Mouse (Mus musculus) kidney, postnatal 25 days (tissue): ENCODE data around the gene Sirt3.
A peak's percentile ranks its signal among the peaks of the same experiment; 100 is the strongest.

Experiments used
- DNase-seq, 2 experiments: peaks; one replicate each; pipeline ENCODE4 v3.0.0; 2021; ENCODE audit warnings: mixed read lengths in 2 of 2

The Sirt3 gene

DNA sequence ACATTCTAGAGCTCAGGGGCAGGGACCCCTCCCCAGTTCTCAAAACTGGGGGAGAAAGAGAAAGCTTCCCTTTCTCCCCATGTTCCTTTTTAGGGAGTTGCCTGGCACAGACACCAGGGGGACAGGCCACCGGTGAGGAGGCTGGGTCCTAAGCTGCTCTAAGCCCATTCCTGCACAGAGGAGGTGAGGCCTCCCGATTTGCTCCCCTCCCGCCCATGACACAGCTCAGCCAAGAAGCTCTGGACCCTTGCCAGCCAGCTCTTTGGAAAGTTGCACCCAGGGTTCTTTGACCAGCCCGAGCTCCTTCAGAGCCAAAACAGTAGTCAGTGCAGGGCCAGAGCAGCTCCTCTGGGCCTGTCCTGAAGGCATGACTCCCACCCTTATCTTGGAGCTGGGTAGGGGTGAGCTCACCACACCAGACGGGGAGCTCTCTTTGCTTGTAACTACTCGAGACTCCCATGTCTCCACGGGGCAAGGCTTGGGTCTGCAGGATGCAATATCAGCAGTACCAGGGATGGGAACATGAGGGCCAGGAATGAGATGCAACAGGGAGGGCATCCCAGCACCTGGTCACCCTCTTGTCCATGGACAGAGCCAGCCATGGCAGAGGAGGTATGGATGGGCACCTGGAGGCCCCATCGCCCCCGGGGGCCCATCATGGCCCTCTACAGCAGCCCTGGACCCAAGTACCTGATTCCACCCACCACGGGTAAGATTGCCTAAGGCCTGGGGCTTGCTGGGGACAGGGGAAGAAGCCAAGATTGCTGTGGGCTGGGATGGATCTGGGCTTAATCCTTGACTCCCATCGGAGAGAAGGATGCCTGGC lies 34.1 kb downstream of the Sirt3 start, which contains the start of gene Odf3:
TSS of gene Odf3 (plus strand) at position 51 of the 826 bp plus-strand sequence.
- DNase-seq, result peak; percentile 81 to 86

DNA sequence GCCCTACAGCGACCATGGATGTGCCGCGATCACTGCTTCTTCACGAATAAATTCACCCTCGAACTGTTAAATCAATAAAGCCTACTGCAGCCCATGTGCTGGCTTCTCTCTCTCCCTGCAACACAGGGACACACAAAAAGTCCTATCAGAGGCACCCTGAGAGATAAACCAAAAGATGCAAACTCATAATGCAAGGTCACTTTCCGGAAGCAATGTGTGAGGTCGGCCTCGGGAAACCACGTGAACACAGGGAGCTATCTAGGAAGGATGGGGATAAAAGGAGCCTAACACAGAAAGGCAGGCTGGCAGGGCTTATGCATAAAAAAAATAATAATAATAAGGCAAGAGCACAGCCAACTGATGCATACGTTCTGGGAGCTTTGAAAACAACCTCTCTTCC lies 35.4 kb downstream of the Sirt3 start:
- no peak for DNase-seq

DNA sequence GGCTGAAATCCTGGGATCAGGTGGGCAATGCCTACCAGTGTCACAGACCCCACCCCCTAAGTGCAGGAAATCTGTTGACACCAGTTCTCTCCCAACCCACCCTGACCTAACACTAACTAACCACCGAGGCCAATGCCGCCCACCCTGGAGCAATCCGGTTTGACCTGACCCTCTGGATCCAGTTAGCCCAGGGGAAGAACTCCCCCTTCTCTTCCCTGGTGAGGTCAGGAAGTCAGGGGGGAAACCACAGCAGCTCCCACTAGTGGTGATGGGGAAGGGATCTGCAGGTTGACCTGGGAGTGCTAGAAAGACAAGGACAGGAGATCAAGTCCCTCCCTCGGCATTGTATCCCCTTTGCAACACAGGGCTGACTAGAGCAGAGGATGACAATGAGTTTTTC lies 36.4 kb downstream of the Sirt3 start:
- DNase-seq, result peak in 1 of 2 experiments; percentile 35

DNA sequence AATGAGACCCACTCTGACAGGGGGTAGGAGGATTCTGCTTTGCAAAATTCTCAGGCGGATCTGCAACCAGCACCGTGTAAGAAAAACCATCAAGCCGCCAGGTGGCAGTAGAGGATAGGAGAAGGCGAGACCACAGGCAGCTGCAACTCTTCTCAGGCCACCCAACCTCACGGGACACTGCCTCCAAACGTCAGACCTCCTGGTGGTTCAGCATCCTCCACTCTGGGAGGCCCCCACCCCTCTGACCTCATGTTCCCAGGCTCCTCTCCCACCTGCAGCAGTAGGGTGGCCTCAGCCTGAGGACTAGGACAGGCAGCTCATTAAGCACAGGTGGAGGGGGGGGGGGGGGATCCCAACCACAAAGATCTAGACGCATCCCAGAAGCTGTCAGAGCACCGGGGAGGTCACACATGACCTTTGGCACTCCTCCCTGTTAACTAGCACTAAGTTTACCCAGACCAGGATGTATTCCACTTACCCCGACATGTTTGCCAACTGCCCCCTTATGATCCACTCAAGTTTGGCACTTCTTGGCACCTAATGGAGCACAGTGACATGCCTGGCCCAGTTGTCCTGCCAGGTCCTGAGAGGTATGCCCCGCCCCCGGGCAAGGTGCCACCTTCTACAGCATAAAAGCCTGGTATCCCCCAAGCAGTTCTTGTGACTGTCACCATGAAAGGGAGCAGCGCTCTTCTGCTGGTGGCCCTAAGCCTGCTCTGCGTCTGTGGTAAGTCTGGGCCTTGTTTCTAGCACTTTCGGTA lies 37.0 kb downstream of the Sirt3 start, which contains the start of gene Scgb1c1:
TSS of gene Scgb1c1 (plus strand) at position 643 of the 761 bp plus-strand sequence.
- peak; percentile 89 to 95 for DNase-seq

DNA sequence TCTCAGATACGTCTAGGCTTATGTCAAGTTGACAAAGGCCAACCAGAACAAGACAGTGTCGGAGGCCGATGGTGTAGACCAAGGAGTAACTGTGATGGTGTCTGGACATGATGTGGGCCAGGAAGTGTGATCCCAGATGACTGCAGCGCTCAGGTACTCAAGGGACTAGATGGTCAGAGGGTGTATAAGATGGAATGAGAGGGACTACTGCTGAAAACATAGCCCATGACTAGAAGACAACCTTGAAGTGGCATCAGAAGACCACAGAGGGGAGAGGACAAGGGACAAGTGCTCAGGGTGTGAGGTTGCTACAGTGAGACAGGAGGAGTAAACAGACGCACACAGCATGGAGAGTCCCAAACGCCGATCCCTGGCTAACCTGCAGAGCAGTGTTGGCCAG lies 38.3 kb downstream of the Sirt3 start:
- DNase-seq, result no peak

DNA sequence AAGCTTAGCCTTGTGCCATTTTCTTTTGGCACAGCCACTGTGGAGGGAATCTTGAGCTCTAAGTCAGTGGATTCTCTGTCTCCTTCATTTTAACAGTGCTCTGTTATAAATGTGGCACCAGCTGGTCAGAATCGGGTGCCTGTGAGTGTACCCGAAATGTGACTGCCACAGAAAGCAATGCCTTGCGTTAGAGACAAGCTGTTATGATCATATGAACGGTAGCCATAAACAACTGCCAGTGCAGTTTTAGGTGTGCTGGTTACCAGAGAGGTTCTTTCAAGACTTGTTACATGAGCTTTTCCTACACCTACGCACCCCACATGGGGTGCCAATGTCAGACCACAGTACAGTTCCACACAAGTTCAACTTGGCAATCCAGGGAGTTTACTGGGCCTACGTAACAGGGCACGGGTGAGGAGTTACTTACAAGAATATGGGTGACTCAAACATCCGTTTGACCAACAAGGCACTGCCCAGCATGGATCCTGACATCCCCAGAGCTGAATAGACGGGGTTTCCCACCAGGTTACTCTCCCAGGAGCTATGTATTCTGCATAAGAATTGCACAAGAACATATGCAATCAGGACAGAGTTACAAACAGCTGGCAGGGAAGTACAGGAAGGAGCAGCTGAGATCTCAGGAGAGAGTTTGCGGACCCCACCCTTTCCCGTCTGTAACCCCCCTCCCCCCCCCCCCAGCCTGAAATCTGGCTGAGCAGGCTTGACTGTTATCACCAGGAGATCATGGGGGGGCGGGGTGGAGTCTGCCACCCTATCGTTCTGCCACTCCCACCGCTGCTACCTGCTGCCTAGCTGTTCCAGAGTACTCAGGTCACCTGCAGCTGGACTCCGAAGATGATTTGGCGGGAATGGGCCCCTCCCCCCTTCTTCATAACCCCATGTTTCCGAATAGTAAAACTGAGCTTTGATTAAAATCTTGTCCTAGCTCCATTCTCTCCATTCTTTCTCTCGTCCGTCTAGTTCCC lies 41.1 kb downstream of the Sirt3 start:
- peak in 1 of 2 experiments; percentile 37 for DNase-seq

DNA sequence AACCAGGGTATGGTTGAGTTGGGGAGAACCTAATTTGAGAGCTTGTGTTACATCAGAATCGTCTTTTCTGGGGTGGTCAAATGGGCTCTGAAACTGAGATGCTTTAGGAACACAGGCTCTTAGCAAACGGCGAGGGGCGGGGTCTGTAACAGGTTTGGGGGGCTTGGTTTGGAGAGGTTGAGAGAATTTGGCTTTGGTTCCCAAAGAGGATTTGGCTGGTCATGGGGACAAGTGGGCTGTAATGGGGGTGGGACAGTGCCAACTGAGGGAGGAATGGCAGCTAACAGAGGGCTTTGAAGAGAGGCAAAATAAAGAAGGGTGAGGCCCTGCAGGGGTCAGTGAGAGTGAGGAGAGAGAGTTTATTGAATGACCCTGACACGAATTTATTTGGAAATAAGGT lies 42.6 kb downstream of the Sirt3 start:
- DNase-seq, result no peak

DNA sequence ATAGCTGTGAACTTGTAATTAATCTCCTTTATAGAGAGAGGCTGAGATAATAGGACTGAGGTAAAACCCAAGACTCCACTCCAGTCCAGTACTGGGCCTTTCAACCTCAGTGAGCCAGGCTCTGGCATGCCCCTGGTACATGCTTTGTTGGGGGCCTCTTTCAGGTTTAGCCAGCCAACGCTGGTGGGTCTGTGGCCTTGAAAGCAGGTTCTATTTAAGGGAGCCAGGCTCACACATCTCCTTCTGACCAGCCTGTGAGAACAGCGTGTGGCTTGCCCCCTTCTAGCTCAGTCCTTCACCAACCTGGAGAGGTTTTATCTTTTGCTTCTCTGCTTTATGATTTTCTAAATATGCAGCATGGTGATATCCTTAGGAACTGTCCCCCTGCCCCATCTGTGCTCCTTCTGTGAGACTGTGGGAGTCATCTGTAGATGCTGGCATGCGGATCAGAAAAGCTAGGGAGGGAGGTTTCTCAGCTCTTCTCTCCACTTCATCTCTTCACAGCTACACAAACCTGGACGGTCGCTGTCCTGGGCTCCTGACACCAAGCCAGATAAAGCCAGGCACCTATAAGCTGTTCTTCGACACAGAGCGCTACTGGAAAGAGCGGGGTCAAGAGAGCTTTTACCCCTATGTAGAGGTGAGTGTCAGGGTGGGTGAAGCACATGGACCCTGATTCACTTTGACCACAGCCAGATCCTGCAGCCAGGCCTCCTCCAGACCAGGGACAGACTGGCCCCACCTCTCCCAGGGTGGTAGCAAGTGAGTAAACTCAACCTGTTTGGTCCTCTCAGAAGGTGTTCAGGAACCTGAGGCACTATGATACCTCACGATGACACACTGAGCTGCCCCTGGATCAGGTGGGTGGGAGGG lies 45.6 kb downstream of the Sirt3 start:
- no peak for DNase-seq

DNA sequence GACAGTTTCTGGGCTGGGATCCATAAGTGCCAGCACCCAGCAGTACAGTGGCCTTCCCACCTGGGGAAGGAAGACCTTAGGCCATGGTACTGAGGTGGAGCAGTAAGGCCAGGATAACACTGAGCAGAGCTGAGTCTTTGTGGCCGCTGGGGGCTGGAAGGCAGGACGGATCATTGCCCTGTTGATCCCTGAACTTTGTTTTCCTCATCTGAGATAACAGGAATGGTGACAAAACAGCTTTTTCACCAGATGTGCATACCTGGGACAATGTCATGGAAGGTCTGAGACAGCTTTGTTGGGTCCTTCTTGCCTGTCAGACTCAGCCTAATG lies 46.4 kb downstream of the Sirt3 start:
- DNase-seq, result no peak

DNA sequence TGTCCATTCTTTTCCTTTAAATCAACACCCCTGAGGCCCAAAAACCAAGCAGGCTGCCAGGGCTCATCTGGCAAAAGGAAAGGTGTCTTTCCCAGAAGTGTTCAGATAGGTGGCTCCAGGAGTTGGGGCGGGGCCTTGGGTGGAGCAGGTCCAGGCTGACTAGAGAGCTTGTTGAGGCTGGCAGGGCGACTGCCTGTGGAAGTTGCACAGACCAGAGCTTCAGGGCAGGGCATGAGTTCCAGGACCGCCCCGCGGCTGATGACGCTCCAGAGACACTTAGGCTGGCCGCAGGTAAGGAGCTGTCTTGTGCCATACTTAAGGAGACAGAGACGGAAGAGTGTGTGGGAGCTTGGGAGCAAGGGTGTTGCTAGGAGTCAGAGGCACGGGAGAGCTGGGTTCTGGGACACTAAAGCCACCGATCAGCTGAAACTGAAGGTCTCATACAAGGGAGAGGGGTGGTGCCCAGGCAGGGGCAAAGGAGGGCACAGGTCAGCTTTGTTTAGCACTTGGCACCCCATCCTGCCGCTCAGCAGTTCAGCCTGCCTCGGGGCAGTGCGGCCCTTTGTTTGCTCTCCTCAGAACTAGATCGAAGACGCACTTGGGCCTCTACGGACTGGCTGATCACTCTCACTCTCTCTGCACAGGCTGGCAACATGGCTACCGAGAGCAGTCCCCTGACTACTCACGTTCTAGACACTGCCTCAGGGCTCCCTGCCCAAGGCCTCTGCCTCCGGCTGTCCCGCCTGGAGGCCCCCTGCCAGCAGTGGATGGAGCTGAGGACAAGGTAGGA lies 46.9 kb downstream of the Sirt3 start, which contains the start of gene Urah:
TSS of gene Urah (plus strand) at position 51 of the 790 bp plus-strand sequence.
- peak in 1 of 2 experiments; percentile 59 for DNase-seq

DNA sequence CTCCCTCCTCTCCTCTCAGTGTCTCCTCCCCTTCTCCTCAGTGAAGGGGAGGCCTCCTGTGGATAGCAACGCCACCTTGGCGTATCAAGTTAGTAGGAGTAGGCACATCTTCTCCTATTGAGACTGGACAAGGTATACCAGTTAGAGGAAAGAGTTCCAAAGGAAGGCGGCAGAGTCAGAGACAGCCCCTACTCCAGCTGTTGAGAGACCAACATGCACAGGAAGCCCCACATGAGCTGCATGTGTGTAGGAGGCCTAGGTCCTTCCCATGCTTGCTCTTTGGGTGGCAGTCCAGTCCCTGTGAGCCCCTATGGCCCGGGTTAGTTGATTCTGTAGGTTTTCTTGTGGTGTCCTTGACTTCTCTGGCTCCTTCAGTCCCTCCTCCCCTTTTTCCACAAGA lies 48.8 kb downstream of the Sirt3 start:
- DNase-seq, result no peak

DNA sequence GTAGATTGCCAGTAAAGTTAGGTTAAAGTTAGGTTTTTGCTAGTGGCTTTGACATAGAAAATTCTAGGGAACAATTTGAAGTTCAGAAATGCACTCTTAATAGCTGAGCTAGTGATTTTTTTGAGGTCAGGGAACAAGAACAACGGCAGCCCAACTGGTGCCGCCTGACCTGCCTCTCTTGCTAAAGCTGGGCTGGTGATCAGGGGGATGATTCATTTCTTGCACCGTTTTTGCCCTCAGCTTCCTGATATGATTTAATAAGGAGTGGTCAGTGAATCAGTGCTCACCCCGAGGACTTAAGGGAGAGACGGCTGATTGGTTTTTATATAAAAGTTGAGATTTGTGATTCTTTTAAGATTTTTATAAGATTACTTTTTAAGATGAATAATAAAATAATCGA lies 50.7 kb downstream of the Sirt3 start:
- no peak for DNase-seq

DNA sequence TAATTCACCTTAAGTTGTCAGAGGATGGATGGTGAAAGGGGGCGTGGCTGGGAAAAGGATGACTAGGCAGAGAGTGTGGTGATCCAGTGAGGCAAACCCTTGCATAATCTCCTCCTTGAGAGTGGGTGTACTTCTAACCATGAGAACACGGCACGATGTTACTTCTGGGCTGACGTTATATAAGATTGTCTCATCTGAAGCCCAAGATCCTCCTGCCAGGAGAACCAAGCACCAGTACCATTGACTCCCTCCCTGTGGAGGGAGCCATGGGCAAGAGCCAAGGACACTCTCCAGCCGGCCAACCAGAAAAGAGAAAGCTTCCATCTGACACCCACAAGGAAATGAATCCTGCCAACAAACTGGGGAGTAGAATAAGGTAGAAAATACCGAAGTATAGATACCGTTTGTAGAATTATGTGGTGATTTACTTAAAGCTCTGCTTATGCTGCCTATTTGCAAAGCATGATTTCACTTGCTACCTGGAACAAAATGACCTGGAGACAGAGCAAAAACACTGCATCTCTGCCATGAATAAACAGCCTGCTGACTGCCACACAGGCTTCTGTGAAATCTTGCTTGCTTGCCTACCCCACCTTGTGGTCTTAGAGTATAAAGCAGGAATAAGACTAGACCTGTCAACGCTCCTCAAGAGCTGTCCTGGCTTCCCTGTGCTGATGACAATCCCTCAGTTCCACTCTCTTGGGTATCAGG lies 53.8 kb downstream of the Sirt3 start:
- DNase-seq, result peak; percentile 81 to 91

DNA sequence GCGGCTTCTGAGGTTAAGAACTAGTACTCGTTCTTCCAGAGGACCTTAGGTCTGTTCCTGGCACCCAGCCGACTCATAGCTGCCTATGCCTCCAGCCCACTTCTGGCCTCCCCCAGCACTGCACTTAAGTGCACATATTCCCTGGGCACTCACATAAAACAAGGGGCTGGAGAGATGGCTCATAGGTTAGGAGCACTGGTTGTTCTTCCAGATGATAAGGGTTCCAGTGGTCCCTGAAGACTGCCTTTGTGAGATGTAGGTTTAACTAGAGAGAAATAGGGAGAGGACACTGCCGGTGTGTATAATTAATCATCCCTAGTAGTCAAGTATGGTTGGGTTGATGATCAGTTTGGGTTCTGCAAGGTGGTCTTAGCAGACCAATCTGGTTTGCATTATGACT lies 59.4 kb downstream of the Sirt3 start:
- DNase-seq, result no peak

DNA sequence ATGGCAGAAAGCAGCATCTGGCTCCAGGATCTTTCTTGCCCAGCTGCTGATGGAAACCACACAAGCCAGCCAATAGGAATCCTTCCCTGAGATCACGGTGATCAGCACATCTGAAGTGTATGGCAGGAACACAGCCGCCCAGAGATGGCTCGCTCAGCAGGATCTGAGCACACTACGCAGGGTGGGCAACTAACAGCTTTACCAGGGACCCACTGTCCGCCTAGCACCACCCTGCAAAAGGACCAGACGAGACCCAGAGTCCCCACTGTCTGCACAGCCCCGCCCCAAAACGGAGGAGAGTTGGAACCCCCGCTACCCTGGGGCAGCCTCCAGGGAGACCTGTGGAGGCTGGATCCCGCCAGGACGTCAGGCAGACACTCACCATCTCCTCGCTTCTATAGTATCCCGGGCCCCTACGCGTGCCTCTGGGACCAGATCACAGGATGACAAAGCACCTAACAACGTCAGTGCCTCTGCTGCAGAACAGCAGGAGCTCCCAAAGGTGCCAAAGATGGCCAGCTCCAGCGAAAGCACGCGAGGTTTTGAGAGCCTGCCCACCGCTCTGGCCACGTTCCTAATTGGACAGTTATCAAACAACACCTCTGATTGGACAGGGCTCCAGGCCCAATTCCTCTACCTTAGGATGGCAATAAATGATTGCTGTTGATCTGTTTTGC lies 60.3 kb downstream of the Sirt3 start, which contains the start of gene Zfp941:
TSS of gene Zfp941 (minus strand) at position 526 of the 677 bp plus-strand sequence.
- DNase-seq, result peak; percentile 53 to 79

DNA sequence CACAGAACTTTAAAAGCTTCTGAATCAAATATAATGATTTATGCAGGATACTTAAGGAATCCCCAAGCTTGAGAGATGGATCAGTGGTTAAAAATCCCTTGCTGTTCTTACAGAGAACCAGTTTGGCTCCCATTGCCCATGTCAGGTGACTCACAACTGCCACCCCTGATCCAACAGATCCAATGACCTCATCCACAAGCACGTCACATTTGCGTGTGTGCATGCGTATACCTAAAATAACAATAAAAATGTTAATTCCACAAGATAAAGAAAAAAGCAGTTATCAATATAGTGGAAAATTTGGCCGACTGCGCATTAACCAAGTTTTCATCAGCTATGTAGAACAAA lies 60.8 kb downstream of the Sirt3 start:
- no peak for DNase-seq

DNA sequence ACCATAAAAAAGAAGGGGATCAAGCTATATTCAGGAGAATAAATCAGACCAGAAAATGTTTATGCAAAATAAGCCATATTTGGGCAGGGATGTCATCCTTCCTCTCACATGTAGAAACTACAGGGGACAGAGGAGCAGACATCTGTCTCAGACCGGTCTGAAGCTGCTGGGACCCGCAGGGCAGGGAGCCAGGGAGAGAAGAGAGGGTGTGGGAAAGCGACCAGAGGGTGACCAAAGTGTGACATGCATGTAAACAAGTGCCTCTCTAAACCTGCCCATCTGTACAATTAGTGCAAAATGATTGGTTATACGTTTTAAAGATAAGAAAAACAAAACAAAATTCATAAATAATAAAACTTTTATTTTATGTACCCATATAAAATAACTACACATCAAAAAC lies 61.9 kb downstream of the Sirt3 start:
- DNase-seq, result no peak
